Mouse (Mus musculus) lung, postnatal 0 days (tissue): Measurements from ENCODE around the gene Ftsj1. TPM values are rescaled to one million over a fixed set of nuclear protein-coding genes. Genes with fewer than 3 reads are reported as not detected.
A peak's percentile ranks its signal among the peaks of the same experiment; 100 is the strongest.

ENCODE experiments used
- ATAC-seq: fragments of 200-750 bp; cut with Nextera tagmentation; 2 replicates; pipeline ENCODE4 v1.8.0; 2017; ENCODE audit warnings: moderate library complexity
- DNase-seq: peaks from one replicate; pipeline ENCODE4 v3.0.0-alpha.2; 2016; ENCODE audit warnings: low spot score
- H3K27ac ChIP-seq: fragments of 300-500 bp; sonication (generic); 2 replicates; pipeline ENCODE4 v1.5.1; 2014; ENCODE audit warnings: antibody characterized with exemption, mild to moderate bottlenecking, low read length, mixed read lengths
- H3K27me3 ChIP-seq: fragments of 300-500 bp; sonication (generic); replicated peaks from 2 replicates; pipeline ENCODE4 v1.6.1; 2014; ENCODE audit warnings: low read length, mixed read lengths; ENCODE audit not compliant: insufficient read depth
- H3K36me3 ChIP-seq: fragments of 300-500 bp; sonication (generic); 2 replicates; pipeline ENCODE4 v1.6.1; 2014; ENCODE audit warnings: low read length, mixed read lengths; ENCODE audit not compliant: insufficient read depth
- H3K4me1 ChIP-seq: fragments of 300-500 bp; sonication (generic); 2 replicates; pipeline ENCODE4 v1.6.1; 2014; ENCODE audit warnings: antibody characterized with exemption, low read depth, low read length, mixed read lengths; ENCODE audit not compliant: insufficient read depth
- H3K4me2 ChIP-seq: fragments of 300-500 bp; sonication (generic); replicated peaks from 2 replicates; pipeline ENCODE4 v1.6.1; 2014; ENCODE audit warnings: low read depth, mild to moderate bottlenecking, low read length, moderate library complexity, mixed read lengths
- H3K4me3 ChIP-seq: fragments of 300-500 bp; sonication (generic); 2 replicates; pipeline ENCODE4 v1.5.1; 2014; ENCODE audit warnings: low read depth, low read length
- H3K9ac ChIP-seq: fragments of 300-500 bp; sonication (generic); replicated peaks from 2 replicates; pipeline ENCODE4 v1.6.1; 2014; ENCODE audit warnings: low read depth, mild to moderate bottlenecking
- H3K9me3 ChIP-seq: fragments of 300-500 bp; sonication (generic); 2 replicates; pipeline ENCODE4 v1.6.1; 2016; ENCODE audit warnings: low read length, mixed read lengths
- CTCF ChIP-seq: IDR thresholded peaks from 2 replicates; pipeline ENCODE4 v1.5.1; 2016; ENCODE audit warnings: antibody characterized with exemption, mild to moderate bottlenecking
- EP300 ChIP-seq: IDR thresholded peaks from 2 replicates; pipeline ENCODE4 v1.6.1; 2016; ENCODE audit warnings: antibody characterized with exemption, mild to moderate bottlenecking, control low read depth
- WGBS: fragments of 180-500 bp; shearing (Covaris S2); extraction: QIAGEN DNeasy Blood & Tissue Kit; methylation state at CpG from one replicate; pipeline ENCODE4 v1.1.7; 2014; 5-methylcytosine and 5-hydroxymethylcytosine counted together
- polyA plus RNA-seq: library from polyadenylated mRNA; unstranded; fragments of >200 nt; fragmentation: Nextera tagmentation; extraction: Ambion mirVana; gene quantifications from 2 replicates; pipeline ENCODE4 v1.2.1, GENCODE M21; 2015

Ftsj1 gene
- polyA plus RNA-seq, 1 experiment from 2014 or later: 26.5 TPM

GRCm38 (mm10) chrX:8247680-8248079 is 4.5 kb downstream of the Ftsj1 start:
- ATAC-seq (no peak), DNase-seq (no peak)
- no peaks in the 10 kb centered on the region for H3K4me1 ChIP-seq
- H3K9ac ChIP-seq: no peak overlapping the region
- no peaks in the 10 kb centered on the region for H3K27me3 ChIP-seq
- TF ChIP-seq CTCF: peak; percentile 54
- TF ChIP-seq EP300: no peak
- 78% methylated on average over 2 of the region's 2 CpGs for WGBS
- no peaks in the 10 kb centered on the region for H3K36me3 ChIP-seq
- H3K4me3 ChIP-seq: no peak overlapping the region
- no peak overlapping the region for H3K4me2 ChIP-seq
- no peaks in the 10 kb centered on the region for H3K9me3 ChIP-seq
- no peak overlapping the region for H3K27ac ChIP-seq

GRCm38 (mm10) chrX:8238804-8239395 is 13.3 kb downstream of the Ftsj1 start:
- Histone ChIP-seq H3K4me3 (no peak overlapping the region), H3K36me3 (no peaks in the 10 kb centered on the region), H3K27me3 (no peaks in the 10 kb centered on the region), H3K27ac (no peak overlapping the region), H3K4me2 (no peak overlapping the region), H3K9me3 (no peaks in the 10 kb centered on the region), H3K9ac (no peak overlapping the region), H3K4me1 (no peaks in the 10 kb centered on the region)
- DNase-seq (peak; percentile 23), ATAC-seq (peak; percentile 82)
- WGBS: 65% methylated on average over 13 of the region's 13 CpGs
- TF ChIP-seq CTCF: no peak
- no peak for TF ChIP-seq EP300

DNA sequence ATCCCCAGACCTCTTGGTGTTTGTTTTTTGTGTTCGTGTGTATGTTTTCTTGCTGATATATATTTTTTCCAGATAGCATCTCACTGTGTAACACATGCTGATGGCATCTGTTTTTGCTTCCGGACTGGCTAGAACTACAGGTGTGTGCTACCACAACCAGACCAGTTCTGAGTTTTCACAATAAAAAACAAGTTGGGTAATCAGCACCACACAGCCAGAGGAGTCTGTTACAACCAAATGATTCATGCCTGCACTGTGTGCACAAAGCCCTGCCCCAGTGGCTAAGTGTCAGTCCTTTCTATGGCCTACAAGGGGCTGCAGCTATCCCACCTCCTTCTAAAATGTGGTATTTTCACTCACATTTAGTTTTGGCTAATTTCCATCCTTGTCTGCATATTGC is 15.5 kb downstream of the Ftsj1 start:
- no peak overlapping the region for H3K4me3 ChIP-seq
- TF ChIP-seq CTCF: no peak
- no peak for TF ChIP-seq EP300
- no peak overlapping the region for H3K9ac ChIP-seq
- H3K27me3 ChIP-seq: no peaks in the 10 kb centered on the region
- no peaks in the 10 kb centered on the region for H3K36me3 ChIP-seq
- no peaks in the 10 kb centered on the region for H3K9me3 ChIP-seq
- H3K4me2 ChIP-seq: no peak overlapping the region
- H3K4me1 ChIP-seq: no peaks in the 10 kb centered on the region
- DNase-seq: no peak
- no peak overlapping the region for H3K27ac ChIP-seq
- no peak for ATAC-seq
- 79% methylated on average over 2 of the region's 2 CpGs for WGBS

- Histone ChIP-seq H3K4me3 (no peak overlapping the region), H3K27ac (no peak overlapping the region), H3K36me3 (no peaks in the 10 kb centered on the region), H3K4me1 (no peaks in the 10 kb centered on the region), H3K27me3 (no peaks in the 10 kb centered on the region), H3K9me3 (no peaks in the 10 kb centered on the region), H3K4me2 (no peak overlapping the region), H3K9ac (no peak overlapping the region)
- DNase-seq (no peak), ATAC-seq (no peak)
- WGBS: 81% methylated on average over 3 of the region's 3 CpGs
- no peak for TF ChIP-seq EP300
- no peak for TF ChIP-seq CTCF
These were observed 18.6 kb downstream of the Ftsj1 start for GRCm38 (mm10) chrX:8233602-8234001.

- Histone ChIP-seq H3K9me3 (no peaks in the 10 kb centered on the region), H3K27me3 (no peaks in the 10 kb centered on the region), H3K9ac (no peak overlapping the region), H3K4me2 (no peak overlapping the region), H3K36me3 (no peaks in the 10 kb centered on the region), H3K4me1 (no peaks in the 10 kb centered on the region), H3K27ac (no peak overlapping the region), H3K4me3 (no peak overlapping the region)
- ATAC-seq (no peak), DNase-seq (no peak)
- 70% methylated on average over 4 of the region's 4 CpGs for WGBS
- TF ChIP-seq CTCF (no peak), EP300 (no peak)
These were observed 21.9 kb downstream of the Ftsj1 start for GRCm38 (mm10) chrX:8230272-8230671.

DNA sequence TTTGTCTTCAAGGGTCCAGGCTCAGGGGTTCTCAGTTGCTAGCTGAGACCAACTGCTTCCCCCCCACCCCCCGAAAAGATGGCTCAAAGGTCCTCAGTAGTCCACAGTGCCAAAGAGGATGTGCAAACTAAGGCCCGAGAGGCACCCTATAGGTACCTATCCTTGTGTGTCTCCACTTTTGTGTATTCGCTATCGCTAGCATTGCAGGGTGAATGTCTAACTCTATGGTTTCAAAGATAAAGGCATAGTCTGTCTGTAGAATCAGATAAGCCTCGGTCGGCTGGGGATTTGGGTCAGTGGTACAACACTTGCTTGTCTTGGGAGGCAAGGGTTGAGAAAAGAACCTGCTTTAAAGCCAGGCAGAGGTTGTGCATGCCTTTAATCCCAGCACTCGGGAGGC is 28.7 kb downstream of the Ftsj1 start:
- Histone ChIP-seq H3K27me3 (no peaks in the 10 kb centered on the region), H3K9me3 (no peaks in the 10 kb centered on the region), H3K27ac (no peak overlapping the region), H3K9ac (no peak overlapping the region), H3K4me1 (no peaks in the 10 kb centered on the region), H3K4me3 (no peak overlapping the region), H3K36me3 (no peaks in the 10 kb centered on the region), H3K4me2 (no peak overlapping the region)
- TF ChIP-seq CTCF: no peak
- no peak for TF ChIP-seq EP300
- DNase-seq: no peak
- WGBS: 81% methylated on average over 7 of the region's 7 CpGs
- no peak for ATAC-seq
